Mouse (Mus musculus): ENCODE results near the gene Nap1l1. TPM values are rescaled to one million over a fixed set of nuclear protein-coding genes. Genes with fewer than 3 reads are reported as not detected.
"Not testable (repeated sequence)": the region's sequence is repeated elsewhere in the genome, so short reads cannot be mapped to it uniquely, and the experiment has no call there.

Nap1l1 gene
- polyA plus RNA-seq (2015; fragmentation: Nextera tagmentation; extraction: Ambion mirVana) = 220 and 239 TPM in 2 replicates

DNA sequence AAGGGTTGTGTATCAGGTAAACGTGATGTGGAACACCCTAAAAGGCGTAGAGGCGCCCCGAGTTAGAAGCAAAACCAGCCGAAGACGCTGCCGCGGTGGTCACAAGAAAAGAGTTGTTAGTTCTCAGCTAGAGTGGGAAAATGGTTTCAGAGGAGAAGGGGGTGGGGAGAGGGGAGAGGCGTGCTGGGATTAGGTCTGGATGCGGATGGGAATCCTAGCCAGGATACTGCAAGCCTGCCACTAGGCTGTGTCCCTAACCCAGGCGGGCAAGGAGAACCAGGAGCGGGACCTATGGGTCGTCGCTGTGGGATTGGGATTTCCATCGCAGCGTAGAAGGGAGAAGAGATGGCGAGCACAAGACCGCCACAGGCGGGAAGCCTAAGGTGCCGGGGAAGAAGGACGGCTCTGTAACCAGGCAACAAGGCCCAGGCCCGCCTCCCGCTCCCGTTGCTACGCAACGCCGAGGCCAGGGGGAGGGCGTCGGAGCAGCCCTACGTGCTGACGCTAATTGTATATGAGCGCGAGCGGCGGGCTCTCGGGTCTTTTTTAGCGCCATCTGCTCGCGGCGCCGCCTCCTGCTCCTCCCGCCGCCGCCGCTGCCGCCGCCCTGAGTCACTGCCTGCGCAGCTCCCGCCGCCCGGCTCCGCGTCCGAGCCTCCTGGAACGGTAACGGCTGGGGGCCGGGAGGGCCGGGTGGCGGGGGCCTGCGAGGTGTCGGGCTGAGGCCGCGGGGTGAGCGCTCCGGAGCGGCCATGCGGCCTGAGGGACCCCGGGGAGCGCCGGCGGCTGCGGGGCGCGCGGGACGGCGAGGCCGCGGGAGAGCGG, at the start of gene Nap1l1:
Gene Nap1l1, plus strand, starts transcription at position 538 of the 825 bp plus-strand sequence.
- Histone ChIP-seq H3K4me1 (replicated peaks; ENCODE audit: control insufficient read depth, insufficient read depth, low read length) (peaks cover 16% of the 10 kb centered on the region), H3K4me2 (ENCODE audit: low read depth, low read length) (peak within 1 kb of the TSS; percentile 91), H3K36me3 (ENCODE audit: control insufficient read depth, insufficient read depth, low read length) (no peaks in the 10 kb centered on the region), H3K27ac (ENCODE audit: low read length) (peak within 1 kb of the TSS; percentile 90), H3K4me3 (ENCODE audit: low read length) (peak within 1 kb of the TSS; percentile 97), H3K9me3 (ENCODE audit: control insufficient read depth, low read length) (no peaks in the 10 kb centered on the region), H3K9ac (ENCODE audit: low read length) (peak within 1 kb of the TSS; percentile 97), H3K27me3 (ENCODE audit: control insufficient read depth, insufficient read depth, low read depth, low read length) (no peaks in the 10 kb centered on the region)
- WGBS = under 1% methylated on average over 62 of the region's 80 CpGs
- peak; percentile 99 for ATAC-seq (ENCODE audit: low read depth)

DNA sequence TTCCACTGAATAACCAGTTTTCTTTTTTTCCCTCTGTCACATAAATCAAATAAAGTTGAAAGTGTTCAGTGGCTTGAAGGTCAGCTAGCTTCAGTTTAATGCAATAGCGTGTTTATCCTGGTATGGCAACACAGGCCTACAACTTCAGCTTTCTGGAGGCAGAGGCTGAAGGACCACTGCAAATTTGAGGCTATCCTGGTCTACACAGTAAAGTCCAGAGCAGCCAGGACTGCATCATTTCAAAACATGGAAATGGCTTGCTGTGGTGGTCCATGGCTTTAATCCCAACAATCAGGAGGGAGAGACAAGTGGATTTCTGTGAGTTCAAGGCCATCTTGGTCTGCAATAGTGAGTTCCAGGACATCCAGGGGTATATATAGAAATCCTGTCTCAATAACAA, 46.5 kb upstream of the Nap1l1 start:
- Histone ChIP-seq H3K4me3 (ENCODE audit: low read length) (no peak overlapping the region), H3K9me3 (ENCODE audit: control insufficient read depth, low read length) (no peaks in the 10 kb centered on the region), H3K4me1 (replicated peaks; ENCODE audit: control insufficient read depth, insufficient read depth, low read length) (peaks cover 6% of the 10 kb centered on the region), H3K9ac (ENCODE audit: low read length) (no peak overlapping the region), H3K4me2 (ENCODE audit: low read depth, low read length) (no peak overlapping the region), H3K27me3 (ENCODE audit: control insufficient read depth, insufficient read depth, low read depth, low read length) (no peaks in the 10 kb centered on the region), H3K36me3 (ENCODE audit: control insufficient read depth, insufficient read depth, low read length) (no peaks in the 10 kb centered on the region), H3K27ac (ENCODE audit: low read length) (no peak overlapping the region)
- ATAC-seq (ENCODE audit: low read depth) = no peak
- WGBS = 78% methylated on average over 1 of the region's 1 CpGs

- Histone ChIP-seq H3K4me2 (ENCODE audit: low read depth, low read length) (no peak overlapping the region), H3K9me3 (ENCODE audit: control insufficient read depth, low read length) (no peaks in the 10 kb centered on the region), H3K4me1 (replicated peaks; ENCODE audit: control insufficient read depth, insufficient read depth, low read length) (no peaks in the 10 kb centered on the region), H3K36me3 (ENCODE audit: control insufficient read depth, insufficient read depth, low read length) (no peaks in the 10 kb centered on the region), H3K9ac (ENCODE audit: low read length) (no peak overlapping the region), H3K4me3 (ENCODE audit: low read length) (no peak overlapping the region), H3K27ac (ENCODE audit: low read length) (no peak overlapping the region), H3K27me3 (ENCODE audit: control insufficient read depth, insufficient read depth, low read depth, low read length) (no peaks in the 10 kb centered on the region)
- 90% methylated on average over 3 of the region's 3 CpGs for WGBS
- ATAC-seq (ENCODE audit: low read depth) = no peak
Observed at GRCm38 (mm10) chr10:111433502-111433901, 39.5 kb upstream of the Nap1l1 start.

DNA sequence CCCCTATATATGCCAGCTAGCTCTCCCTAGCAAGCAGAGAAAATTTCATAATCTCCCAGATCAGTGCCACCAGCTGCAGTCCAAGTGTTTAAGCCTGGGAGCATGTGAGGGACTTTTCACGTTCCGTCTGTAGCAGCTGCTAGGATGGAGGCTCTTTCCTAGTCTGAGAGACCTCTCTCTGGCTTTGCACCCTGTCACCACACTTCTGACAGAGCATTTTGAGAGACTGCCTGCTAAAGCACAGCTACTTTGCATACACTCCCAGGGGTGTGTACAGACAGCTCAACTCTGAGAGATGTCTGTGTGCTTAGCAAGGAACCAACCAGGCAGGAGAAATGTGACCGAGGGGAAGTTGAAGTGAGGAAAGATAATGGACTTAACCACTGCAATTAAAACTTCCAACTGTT, 32.0 kb upstream of the Nap1l1 start:
- WGBS = 43% methylated on average over 3 of the region's 3 CpGs
- Histone ChIP-seq H3K36me3 (ENCODE audit: control insufficient read depth, insufficient read depth, low read length) (no peaks in the 10 kb centered on the region), H3K9ac (ENCODE audit: low read length) (no peak overlapping the region), H3K27ac (ENCODE audit: low read length) (no peak overlapping the region), H3K27me3 (ENCODE audit: control insufficient read depth, insufficient read depth, low read depth, low read length) (no peaks in the 10 kb centered on the region), H3K4me1 (replicated peaks; ENCODE audit: control insufficient read depth, insufficient read depth, low read length) (no peaks in the 10 kb centered on the region), H3K4me2 (ENCODE audit: low read depth, low read length) (no peak overlapping the region), H3K9me3 (ENCODE audit: control insufficient read depth, low read length) (no peaks in the 10 kb centered on the region), H3K4me3 (ENCODE audit: low read length) (no peak overlapping the region)
- ATAC-seq (ENCODE audit: low read depth) = no peak

- Histone ChIP-seq H3K4me2 (ENCODE audit: low read depth, low read length) (no peak overlapping the region), H3K27ac (ENCODE audit: low read length) (no peak overlapping the region), H3K9ac (ENCODE audit: low read length) (no peak overlapping the region), H3K36me3 (ENCODE audit: control insufficient read depth, insufficient read depth, low read length) (no peaks in the 10 kb centered on the region), H3K4me3 (ENCODE audit: low read length) (no peak overlapping the region), H3K4me1 (replicated peaks; ENCODE audit: control insufficient read depth, insufficient read depth, low read length) (no peaks in the 10 kb centered on the region), H3K27me3 (ENCODE audit: control insufficient read depth, insufficient read depth, low read depth, low read length) (no peaks in the 10 kb centered on the region), H3K9me3 (ENCODE audit: control insufficient read depth, low read length) (no peaks in the 10 kb centered on the region)
- no peak for ATAC-seq (ENCODE audit: low read depth)
- WGBS = 44% methylated on average over 9 of the region's 9 CpGs
Observed at GRCm38 (mm10) chr10:111444199-111444598, 28.8 kb upstream of the Nap1l1 start.

- H3K9ac ChIP-seq (ENCODE audit: low read length) = no peak overlapping the region
- H3K4me3 ChIP-seq (ENCODE audit: low read length) = no peak overlapping the region
- no peak for ATAC-seq (ENCODE audit: low read depth)
- H3K4me1 ChIP-seq (replicated peaks; ENCODE audit: control insufficient read depth, insufficient read depth, low read length) = no peaks in the 10 kb centered on the region
- no peaks in the 10 kb centered on the region for H3K27me3 ChIP-seq (ENCODE audit: control insufficient read depth, insufficient read depth, low read depth, low read length)
- no peak overlapping the region for H3K4me2 ChIP-seq (ENCODE audit: low read depth, low read length)
- H3K9me3 ChIP-seq (ENCODE audit: control insufficient read depth, low read length) = no peaks in the 10 kb centered on the region
- no peak overlapping the region for H3K27ac ChIP-seq (ENCODE audit: low read length)
- no peaks in the 10 kb centered on the region for H3K36me3 ChIP-seq (ENCODE audit: control insufficient read depth, insufficient read depth, low read length)
- 30% methylated on average over 9 of the region's 9 CpGs for WGBS
Observed at GRCm38 (mm10) chr10:111445939-111446671, 26.9 kb upstream of the Nap1l1 start.

GRCm38 (mm10) chr10:111446672-111447008, 26.4 kb upstream of the Nap1l1 start:
- not testable (repeated sequence) for H3K4me2 ChIP-seq (ENCODE audit: low read depth, low read length); H3K27me3 ChIP-seq (ENCODE audit: control insufficient read depth, insufficient read depth, low read depth, low read length); H3K4me3 ChIP-seq (ENCODE audit: low read length); H3K9me3 ChIP-seq (ENCODE audit: control insufficient read depth, low read length); ATAC-seq (ENCODE audit: low read depth); H3K27ac ChIP-seq (ENCODE audit: low read length); H3K36me3 ChIP-seq (ENCODE audit: control insufficient read depth, insufficient read depth, low read length); H3K4me1 ChIP-seq (replicated peaks; ENCODE audit: control insufficient read depth, insufficient read depth, low read length); H3K9ac ChIP-seq (ENCODE audit: low read length)
- WGBS = 96% methylated on average over 3 of the region's 3 CpGs

GRCm38 (mm10) chr10:111449662-111450061, 23.4 kb upstream of the Nap1l1 start:
- H3K4me2 ChIP-seq (ENCODE audit: low read depth, low read length); H3K27me3 ChIP-seq (ENCODE audit: control insufficient read depth, insufficient read depth, low read depth, low read length); H3K4me1 ChIP-seq (replicated peaks; ENCODE audit: control insufficient read depth, insufficient read depth, low read length); ATAC-seq (ENCODE audit: low read depth); H3K36me3 ChIP-seq (ENCODE audit: control insufficient read depth, insufficient read depth, low read length); H3K4me3 ChIP-seq (ENCODE audit: low read length); H3K9ac ChIP-seq (ENCODE audit: low read length); H3K9me3 ChIP-seq (ENCODE audit: control insufficient read depth, low read length); H3K27ac ChIP-seq (ENCODE audit: low read length): not testable (repeated sequence)
- 67% methylated on average over 5 of the region's 5 CpGs for WGBS

GRCm38 (mm10) chr10:111451683-111452322, 21.2 kb upstream of the Nap1l1 start:
- Histone ChIP-seq H3K9ac (ENCODE audit: low read length) (no peak overlapping the region), H3K36me3 (ENCODE audit: control insufficient read depth, insufficient read depth, low read length) (no peaks in the 10 kb centered on the region), H3K4me1 (replicated peaks; ENCODE audit: control insufficient read depth, insufficient read depth, low read length) (no peaks in the 10 kb centered on the region), H3K27ac (ENCODE audit: low read length) (no peak overlapping the region), H3K4me2 (ENCODE audit: low read depth, low read length) (no peak overlapping the region), H3K27me3 (ENCODE audit: control insufficient read depth, insufficient read depth, low read depth, low read length) (no peaks in the 10 kb centered on the region), H3K9me3 (ENCODE audit: control insufficient read depth, low read length) (no peaks in the 10 kb centered on the region), H3K4me3 (ENCODE audit: low read length) (no peak overlapping the region)
- WGBS = 70% methylated on average over 1 of the region's 1 CpGs
- no peak for ATAC-seq (ENCODE audit: low read depth)

All from lung, embryonic 16.5 days (tissue).